Mouse (Mus musculus) lung, embryonic 16.5 days (tissue): ENCODE measurements around the gene Tdp1. TPM values are rescaled to one million over a fixed set of nuclear protein-coding genes. Genes with fewer than 3 reads are reported as not detected.

Source experiments
- ATAC-seq: fragments of 200-750 bp; cut with Nextera tagmentation; 2 replicates; pipeline ENCODE4 v1.8.0; 2017; ENCODE audit warnings: low read depth, mild to moderate bottlenecking, moderate library complexity
- H3K27ac ChIP-seq: fragments of 300-500 bp; sonication (generic); 2 replicates; pipeline ENCODE4 v1.5.1; 2014; ENCODE audit warnings: mild to moderate bottlenecking, control low read depth, low read length
- H3K27me3 ChIP-seq: fragments of 300-500 bp; sonication (generic); 2 replicates; pipeline ENCODE4 v1.6.1; 2014; ENCODE audit warnings: low read depth, low read length, mixed read lengths; ENCODE audit not compliant: control insufficient read depth, insufficient read depth
- H3K36me3 ChIP-seq: fragments of 300-500 bp; sonication (generic); 2 replicates; pipeline ENCODE4 v1.6.1; 2014; ENCODE audit warnings: low read length; ENCODE audit not compliant: control insufficient read depth, insufficient read depth
- H3K4me1 ChIP-seq: fragments of 300-500 bp; sonication (generic); replicated peaks from 2 replicates; pipeline ENCODE4 v1.6.1; 2014; ENCODE audit warnings: low read length, mixed read lengths; ENCODE audit not compliant: control insufficient read depth, insufficient read depth
- H3K4me2 ChIP-seq: fragments of 300-500 bp; sonication (generic); 2 replicates; pipeline ENCODE4 v1.6.1; 2014; ENCODE audit warnings: low read depth, low read length, control low read depth
- H3K4me3 ChIP-seq: fragments of 300-500 bp; sonication (generic); 2 replicates; pipeline ENCODE4 v1.5.1; 2014; ENCODE audit warnings: mild to moderate bottlenecking, low read length, control low read depth
- H3K9ac ChIP-seq: fragments of 300-500 bp; sonication (generic); 2 replicates; pipeline ENCODE4 v1.6.1; 2014; ENCODE audit warnings: low read length, control low read depth
- H3K9me3 ChIP-seq: fragments of 300-500 bp; sonication (generic); 2 replicates; pipeline ENCODE4 v1.6.1; 2016; ENCODE audit warnings: low read length; ENCODE audit not compliant: control insufficient read depth
- WGBS: fragments of 180-500 bp; shearing (Covaris S2); extraction: QIAGEN DNeasy Blood & Tissue Kit; methylation state at CpG from one replicate; pipeline ENCODE4 v1.1.7; 2014; 5-methylcytosine and 5-hydroxymethylcytosine counted together
- polyA plus RNA-seq: library from polyadenylated mRNA; unstranded; fragments of >200 nt; fragmentation: Nextera tagmentation; extraction: Ambion mirVana; gene quantifications from 2 replicates; pipeline ENCODE4 v1.2.1, GENCODE M21; 2015

Gene Tdp1
- polyA plus RNA-seq, 1 experiment from 2014 or later, result 63.5 TPM

DNA sequence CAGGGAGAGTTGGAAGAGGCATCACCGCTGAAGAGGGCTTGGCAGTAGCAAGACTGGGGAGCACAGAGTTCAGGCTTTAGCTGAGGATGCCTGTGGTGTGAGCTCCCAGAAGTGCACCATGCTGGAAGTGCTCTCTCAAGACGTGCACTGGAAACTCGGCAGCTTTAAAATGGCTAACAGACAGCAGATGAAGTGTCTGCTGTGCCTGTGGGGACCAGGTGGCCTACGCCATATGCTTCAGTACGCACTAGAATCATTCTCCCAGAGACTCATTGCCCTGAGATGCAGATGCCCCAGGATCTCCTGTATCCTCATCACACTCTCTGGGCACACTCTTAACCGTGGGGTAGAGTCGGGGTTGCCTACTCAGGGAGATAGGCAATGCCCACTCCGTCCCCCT, 51.1 kb downstream of the Tdp1 start:
- Histone ChIP-seq H3K4me1 (peaks cover 8% of the 10 kb centered on the region; the same call in 1 of the 2 replicates), H3K9me3 (no peaks in the 10 kb centered on the region), H3K9ac (no peak overlapping the region), H3K4me2 (no peak overlapping the region), H3K36me3 (peaks cover 4% of the 10 kb centered on the region; the same call in 1 of the 2 replicates), H3K27ac (no peak overlapping the region), H3K4me3 (no peak overlapping the region), H3K27me3 (no peaks in the 10 kb centered on the region)
- WGBS, result 93% methylated on average over 8 of the region's 8 CpGs
- no peak for ATAC-seq

GRCm38 (mm10) chr12:99938476-99938875, 54.2 kb downstream of the Tdp1 start:
- peak overlapping the region; percentile 81 for H3K27ac ChIP-seq
- 52% methylated on average over 4 of the region's 4 CpGs for WGBS
- no peak overlapping the region for H3K9ac ChIP-seq
- H3K4me3 ChIP-seq, result no peak overlapping the region
- ATAC-seq, result peak; percentile 93
- H3K4me2 ChIP-seq, result no peak overlapping the region
- H3K9me3 ChIP-seq, result no peaks in the 10 kb centered on the region
- no peaks in the 10 kb centered on the region for H3K27me3 ChIP-seq
- peaks cover 6% of the 10 kb centered on the region; the same call in 1 of the 2 replicates for H3K4me1 ChIP-seq
- H3K36me3 ChIP-seq, result peaks cover 4% of the 10 kb centered on the region; the same call in 1 of the 2 replicates

DNA sequence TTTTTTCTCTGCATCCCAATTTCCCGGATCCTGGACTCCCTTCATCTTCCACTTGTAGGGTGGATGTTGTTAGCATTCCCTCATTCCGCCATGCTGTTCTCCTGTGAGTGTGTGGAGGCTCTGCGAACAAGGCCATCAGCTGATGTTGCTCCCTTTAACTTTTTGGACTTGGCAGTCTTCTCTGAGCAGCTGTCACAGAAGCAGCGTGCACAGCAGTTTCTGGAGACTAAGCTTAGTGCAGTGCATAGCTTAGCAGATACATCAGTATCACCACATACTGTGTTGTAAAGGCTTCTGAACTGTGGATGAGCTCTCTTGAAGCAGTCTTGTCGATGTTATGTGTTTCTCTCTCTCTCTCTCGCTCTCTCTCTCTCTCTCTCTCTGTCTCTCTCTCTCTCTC, 54.9 kb downstream of the Tdp1 start:
- peak; percentile 83 for ATAC-seq
- Histone ChIP-seq H3K4me3 (no peak overlapping the region), H3K9ac (no peak overlapping the region), H3K9me3 (no peaks in the 10 kb centered on the region), H3K4me1 (peaks cover 5% of the 10 kb centered on the region; the same call in 1 of the 2 replicates), H3K27me3 (no peaks in the 10 kb centered on the region), H3K36me3 (peaks cover 4% of the 10 kb centered on the region; the same call in 1 of the 2 replicates), H3K4me2 (no peak overlapping the region), H3K27ac (peak overlapping the region; percentile 81)
- WGBS, result 60% methylated on average over 6 of the region's 6 CpGs

DNA sequence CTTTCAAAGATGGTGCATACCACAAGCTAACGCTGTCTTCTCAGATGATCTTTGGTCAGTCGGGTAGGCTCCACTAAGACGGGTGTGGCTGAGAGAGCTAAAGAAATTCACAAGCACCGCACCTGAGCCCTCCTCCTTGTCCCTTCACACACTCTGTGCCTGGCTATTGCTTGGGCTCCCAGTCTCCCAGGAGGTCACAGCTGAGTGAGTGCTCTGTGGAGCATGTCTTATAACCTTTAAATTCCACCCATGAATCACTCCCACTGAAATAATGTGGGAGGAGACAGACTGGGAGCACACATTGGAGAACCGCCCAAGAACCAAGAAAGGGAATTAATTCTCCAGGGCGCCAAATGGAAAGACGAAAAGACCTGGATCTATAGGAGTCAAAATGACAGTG, 56.4 kb downstream of the Tdp1 start:
- H3K9ac ChIP-seq, result no peak overlapping the region
- H3K27ac ChIP-seq, result no peak overlapping the region
- 88% methylated on average over 7 of the region's 7 CpGs for WGBS
- H3K4me3 ChIP-seq, result no peak overlapping the region
- H3K4me2 ChIP-seq, result no peak overlapping the region
- H3K27me3 ChIP-seq, result no peaks in the 10 kb centered on the region
- no peaks in the 10 kb centered on the region for H3K9me3 ChIP-seq
- H3K36me3 ChIP-seq, result peaks cover 2% of the 10 kb centered on the region; the same call in 1 of the 2 replicates
- H3K4me1 ChIP-seq, result peaks cover 5% of the 10 kb centered on the region; the same call in 1 of the 2 replicates
- no peak for ATAC-seq

GRCm38 (mm10) chr12:99942441-99942840, 58.1 kb downstream of the Tdp1 start:
- Histone ChIP-seq H3K9ac (no peak overlapping the region), H3K36me3 (no peaks in the 10 kb centered on the region), H3K9me3 (no peaks in the 10 kb centered on the region), H3K4me2 (no peak overlapping the region), H3K4me3 (no peak overlapping the region), H3K27ac (no peak overlapping the region), H3K27me3 (no peaks in the 10 kb centered on the region), H3K4me1 (peaks cover 5% of the 10 kb centered on the region; the same call in 1 of the 2 replicates)
- WGBS, result 72% methylated on average over 8 of the region's 8 CpGs
- no peak for ATAC-seq

DNA sequence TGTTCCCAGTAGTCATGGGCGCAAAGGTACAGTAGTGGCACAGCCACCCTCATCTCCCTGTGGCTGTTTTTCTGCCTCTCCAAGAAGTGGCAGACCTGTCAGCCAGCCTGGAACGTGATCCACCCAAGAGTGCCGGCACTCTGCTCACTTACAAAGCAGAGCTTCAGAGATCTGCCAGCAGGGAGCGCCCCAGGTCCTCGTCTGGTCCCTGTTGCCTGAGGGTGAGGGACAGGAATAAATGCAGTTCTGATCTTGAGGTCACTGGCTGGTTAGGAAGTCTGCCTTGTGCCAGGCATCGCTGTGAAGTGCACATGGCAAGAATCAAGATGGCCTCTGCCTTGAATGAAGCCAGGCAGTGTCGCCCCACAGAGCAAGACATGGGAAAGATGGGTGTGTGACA, 68.6 kb downstream of the Tdp1 start:
- H3K4me3 ChIP-seq, result no peak overlapping the region
- H3K9ac ChIP-seq, result no peak overlapping the region
- WGBS, result 57% methylated on average over 7 of the region's 7 CpGs
- H3K4me2 ChIP-seq, result no peak overlapping the region
- no peaks in the 10 kb centered on the region for H3K9me3 ChIP-seq
- no peaks in the 10 kb centered on the region for H3K27me3 ChIP-seq
- peaks cover 2% of the 10 kb centered on the region; the same call in 1 of the 2 replicates for H3K4me1 ChIP-seq
- no peak overlapping the region for H3K27ac ChIP-seq
- H3K36me3 ChIP-seq, result no peaks in the 10 kb centered on the region
- ATAC-seq, result no peak; the same call in 1 of the 2 replicates

- H3K36me3 ChIP-seq, result no peaks in the 10 kb centered on the region
- H3K4me1 ChIP-seq, result peaks cover 7% of the 10 kb centered on the region; the same call in 1 of the 2 replicates
- H3K4me3 ChIP-seq, result no peak overlapping the region
- H3K4me2 ChIP-seq, result no peak overlapping the region
- no peak overlapping the region for H3K9ac ChIP-seq
- no peak overlapping the region for H3K27ac ChIP-seq
- 75% methylated on average over 7 of the region's 7 CpGs for WGBS
- no peak for ATAC-seq
- H3K9me3 ChIP-seq, result no peaks in the 10 kb centered on the region
- H3K27me3 ChIP-seq, result no peaks in the 10 kb centered on the region
Measured at GRCm38 (mm10) chr12:99956411-99956810, 72.1 kb downstream of the Tdp1 start.

DNA sequence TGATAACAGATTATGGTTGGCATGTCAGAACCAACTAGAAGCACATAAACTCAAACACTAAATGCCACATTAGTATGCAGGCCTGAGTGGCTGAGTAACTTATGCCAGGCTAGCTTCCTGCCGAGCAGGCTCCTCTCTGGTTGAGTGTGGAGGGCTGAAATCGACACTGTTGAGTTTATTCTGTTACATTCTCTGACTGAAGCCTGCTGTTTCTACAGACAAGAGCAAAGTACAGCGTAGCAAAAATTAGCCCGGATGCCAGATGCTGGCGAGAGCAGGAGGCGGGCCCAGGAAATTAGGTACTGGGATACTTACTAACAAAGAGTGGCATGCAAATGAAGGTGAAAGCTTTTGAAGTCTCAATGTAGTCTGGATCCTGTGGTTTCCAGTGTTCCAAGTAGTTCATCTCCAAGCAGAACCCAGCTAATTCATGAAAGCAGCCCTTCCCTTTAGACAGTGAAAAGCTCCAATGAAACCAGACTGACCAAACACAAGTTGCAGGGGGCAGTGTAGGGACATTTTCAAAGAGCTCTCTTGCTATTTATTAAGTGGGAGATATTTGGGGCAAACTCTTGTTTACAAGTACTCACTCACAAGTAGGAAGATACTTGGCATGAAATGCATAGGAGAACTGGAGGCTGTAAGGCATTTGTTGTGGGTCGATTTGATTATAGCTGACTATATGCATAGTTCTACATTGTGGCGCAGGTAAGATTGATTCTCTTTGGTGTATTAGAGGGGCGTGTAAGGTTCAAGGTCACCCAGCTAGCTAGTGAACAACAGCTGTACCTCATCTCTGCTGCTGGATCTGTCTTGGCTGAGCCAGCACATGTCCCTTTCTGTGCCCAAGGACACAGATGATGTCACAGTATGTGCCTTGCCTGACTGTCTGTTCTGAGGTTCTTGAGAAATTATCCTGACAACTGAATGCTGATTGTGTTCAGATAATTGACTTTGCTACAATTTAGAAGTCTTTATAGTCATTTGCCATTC, 74.0 kb downstream of the Tdp1 start:
- 53% methylated on average over 9 of the region's 9 CpGs for WGBS
- peak; percentile 70 for ATAC-seq

DNA sequence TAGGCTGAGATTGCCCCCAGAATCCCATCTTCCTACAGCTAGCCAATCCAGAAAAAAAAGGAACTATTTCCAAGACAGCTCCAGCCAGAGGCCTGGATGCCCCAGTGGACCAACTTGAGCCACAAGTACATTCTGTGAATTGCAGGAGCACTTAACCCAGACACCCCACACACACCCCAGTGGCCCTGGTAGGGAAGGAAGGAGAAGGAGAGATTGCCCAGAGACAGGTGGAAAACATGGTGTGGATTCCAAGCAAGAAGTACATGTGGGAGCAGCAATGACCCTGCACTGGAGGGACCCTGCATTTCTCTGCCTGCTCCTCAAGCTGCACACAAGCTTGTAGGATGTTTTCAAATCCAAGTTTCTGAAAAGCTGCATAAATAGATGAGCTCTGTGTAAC, 75.0 kb downstream of the Tdp1 start:
- no peak overlapping the region for H3K9ac ChIP-seq
- no peak overlapping the region for H3K4me3 ChIP-seq
- no peaks in the 10 kb centered on the region for H3K36me3 ChIP-seq
- peaks cover 14% of the 10 kb centered on the region for H3K27me3 ChIP-seq
- ATAC-seq, result no peak
- H3K4me1 ChIP-seq, result peaks cover 10% of the 10 kb centered on the region
- H3K4me2 ChIP-seq, result no peak overlapping the region
- no peaks in the 10 kb centered on the region for H3K9me3 ChIP-seq
- no peak overlapping the region for H3K27ac ChIP-seq

More for the DNA sequence above, 74.0 kb downstream of the Tdp1 start:
- Histone ChIP-seq H3K36me3 (no peaks in the 10 kb centered on the region), H3K27ac (peak overlapping the region; percentile 54), H3K4me3 (no peak overlapping the region), H3K27me3 (peaks cover 5% of the 10 kb centered on the region), H3K9me3 (no peaks in the 10 kb centered on the region), H3K4me2 (no peak overlapping the region), H3K9ac (no peak overlapping the region), H3K4me1 (peaks cover 7% of the 10 kb centered on the region; the same call in 1 of the 2 replicates)
